Mouse (Mus musculus) frontal cortex, postnatal 14 days (tissue): ENCODE measurements around the gene Acox2.
"Not testable (repeated sequence)": the region's sequence is repeated elsewhere in the genome, so short reads cannot be mapped to it uniquely, and the experiment has no call there.

Experiments
- DNase-seq, 2 experiments: peaks; one replicate each; pipeline ENCODE4 v3.0.0; 2022; ENCODE audit warnings: low spot score in 2 of 2

The Acox2 gene

DNA sequence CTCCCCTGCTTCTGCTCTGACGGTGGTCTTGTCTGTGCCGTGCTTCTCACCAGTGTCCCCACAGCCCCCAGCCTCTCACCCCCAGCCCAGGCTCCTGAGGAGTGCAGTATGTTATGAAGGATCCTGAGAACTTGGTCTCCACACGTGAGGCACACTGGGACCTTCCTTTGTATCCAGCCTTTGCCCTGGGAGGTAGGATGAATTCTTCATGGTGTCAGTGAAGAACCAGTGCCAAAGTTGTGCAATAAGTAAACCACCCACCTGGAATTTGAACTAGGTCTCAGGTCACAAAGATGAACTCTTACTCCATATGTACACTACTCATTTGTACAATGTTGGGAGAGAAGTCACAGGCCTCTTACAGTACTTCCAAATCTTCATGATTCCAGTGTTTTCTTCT, at the start of gene Acox2:
TSS of gene Acox2 (minus strand) at position 188 of the 400 bp plus-strand sequence.
- no peak for DNase-seq

GRCm38 (mm10) chr14:8308650-8309049, 49.5 kb upstream of the Acox2 start:
- no peak for DNase-seq

- no peak for DNase-seq
Measured at GRCm38 (mm10) chr14:8306884-8307283, 47.7 kb upstream of the Acox2 start.

DNA sequence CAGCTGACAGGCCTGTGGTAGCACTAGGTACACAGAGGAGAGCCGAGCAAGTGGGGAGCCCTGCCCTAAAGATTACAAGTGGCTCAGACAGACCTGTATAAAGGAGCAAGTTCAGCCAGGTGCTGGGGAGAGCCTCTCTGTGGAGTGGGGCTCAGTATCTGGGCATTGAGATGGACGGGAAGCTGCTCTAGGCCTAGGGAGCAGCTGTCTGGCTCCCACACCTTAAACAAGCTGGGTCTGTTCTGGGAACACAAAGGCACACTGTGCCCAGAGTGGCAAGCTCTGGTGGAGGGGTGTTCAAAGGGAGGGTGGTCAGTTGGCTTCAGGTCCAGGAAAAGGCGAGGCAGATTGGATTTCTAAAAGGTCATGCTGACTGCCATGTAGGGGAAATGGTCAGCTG, 45.9 kb upstream of the Acox2 start:
- DNase-seq = no peak

GRCm38 (mm10) chr14:8304082-8304481, 44.9 kb upstream of the Acox2 start:
- no peak for DNase-seq

- no peak for DNase-seq
Measured at GRCm38 (mm10) chr14:8302687-8303086, 43.5 kb upstream of the Acox2 start.

DNA sequence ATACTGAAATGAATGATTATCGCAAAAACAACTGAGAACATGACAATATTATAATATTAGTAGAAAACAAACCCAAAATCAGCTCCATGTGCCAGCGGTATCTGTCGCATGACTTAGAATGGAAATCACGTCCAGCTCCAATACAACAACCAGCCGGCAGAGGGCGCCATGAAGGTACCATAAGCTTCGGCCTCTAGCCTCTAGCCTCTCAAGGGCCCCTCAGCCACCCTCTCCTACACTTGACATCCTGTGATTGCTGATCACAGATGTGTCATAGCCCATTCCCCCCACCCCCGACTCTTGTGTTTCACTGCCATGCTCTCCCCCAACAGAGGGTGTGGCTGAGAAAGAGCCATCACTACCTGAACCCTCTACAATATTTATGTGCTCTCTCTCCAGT, 41.1 kb upstream of the Acox2 start:
- DNase-seq = no peak

GRCm38 (mm10) chr14:8297889-8298293, 38.7 kb upstream of the Acox2 start:
- DNase-seq = no peak

DNA sequence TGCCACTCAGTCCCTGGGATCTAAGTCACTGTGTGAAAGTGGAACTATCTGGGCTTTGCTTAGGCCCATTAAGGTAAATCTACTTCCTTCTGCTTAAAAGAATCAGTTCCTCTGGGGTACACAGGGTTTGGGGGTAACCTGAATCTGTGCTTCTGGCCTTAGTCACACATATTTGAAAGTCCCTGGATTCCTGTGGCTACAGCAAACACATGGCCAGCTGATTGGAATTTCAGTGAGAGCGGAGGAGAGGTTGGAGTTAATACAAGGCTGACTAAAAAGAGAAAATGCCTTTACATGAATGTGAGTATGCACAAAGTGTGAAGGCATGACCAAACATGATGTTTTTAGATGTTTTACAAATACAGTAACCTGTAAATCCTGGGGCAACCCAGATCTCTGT, 35.1 kb upstream of the Acox2 start:
- DNase-seq = no peak

DNA sequence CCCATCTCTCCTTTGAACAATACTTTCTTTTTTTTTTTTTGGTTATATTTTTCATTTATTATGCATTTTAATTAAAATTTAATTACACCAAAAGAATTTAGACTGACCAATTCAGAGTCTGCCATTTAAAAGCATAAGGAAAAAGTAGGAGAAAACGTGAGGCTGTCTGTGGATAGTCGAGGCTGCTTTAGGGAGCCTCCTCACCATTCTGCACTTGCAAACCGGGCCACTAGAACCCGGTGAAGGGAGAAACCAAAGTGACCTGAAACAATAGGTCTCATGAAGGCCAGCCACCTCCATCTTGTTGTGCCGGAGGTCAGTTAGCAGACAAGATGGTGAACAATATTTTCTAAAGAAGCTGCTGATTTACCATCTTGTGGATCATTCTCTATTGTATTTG, 27.4 kb upstream of the Acox2 start:
- DNase-seq = not testable (repeated sequence)

DNA sequence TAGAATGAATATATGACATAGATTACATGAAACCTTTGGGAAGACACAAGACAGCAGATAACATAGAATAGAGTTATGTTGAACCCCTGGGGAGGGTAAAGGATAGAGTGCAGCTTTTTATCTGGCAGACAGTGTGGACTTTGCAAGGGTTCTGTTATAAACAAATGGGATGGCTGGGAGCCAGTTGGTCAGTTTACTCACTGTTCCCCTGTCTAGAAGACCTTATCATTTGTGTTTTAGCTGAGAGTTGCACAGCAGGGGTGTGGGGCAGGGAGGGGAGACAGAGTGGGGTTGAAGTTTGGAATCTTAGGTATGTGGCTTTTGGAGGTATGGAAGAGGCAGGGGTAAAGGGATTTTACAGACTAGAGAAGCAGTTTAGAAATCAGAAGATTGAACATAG, 24.6 kb upstream of the Acox2 start:
- no peak for DNase-seq

DNA sequence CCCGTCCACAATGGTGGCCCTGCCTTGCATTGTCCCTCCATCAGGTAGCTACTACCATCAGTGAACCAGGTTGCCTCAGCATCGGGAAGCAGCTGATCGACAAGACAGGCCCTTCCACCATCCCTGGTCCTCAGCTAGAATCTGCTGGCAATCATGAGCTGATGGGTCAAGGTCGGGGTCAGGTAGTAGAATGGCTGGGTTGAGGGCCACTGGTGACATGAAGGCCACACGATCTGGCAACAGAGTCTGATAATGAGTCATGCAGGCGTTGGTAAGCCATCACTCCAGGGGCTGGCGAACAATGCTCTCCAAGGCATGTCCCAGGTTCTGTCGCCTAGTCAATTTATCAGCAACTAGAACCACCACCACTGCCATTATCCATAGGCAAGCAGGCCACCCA, 12.1 kb upstream of the Acox2 start:
- DNase-seq = not testable (repeated sequence)

DNA sequence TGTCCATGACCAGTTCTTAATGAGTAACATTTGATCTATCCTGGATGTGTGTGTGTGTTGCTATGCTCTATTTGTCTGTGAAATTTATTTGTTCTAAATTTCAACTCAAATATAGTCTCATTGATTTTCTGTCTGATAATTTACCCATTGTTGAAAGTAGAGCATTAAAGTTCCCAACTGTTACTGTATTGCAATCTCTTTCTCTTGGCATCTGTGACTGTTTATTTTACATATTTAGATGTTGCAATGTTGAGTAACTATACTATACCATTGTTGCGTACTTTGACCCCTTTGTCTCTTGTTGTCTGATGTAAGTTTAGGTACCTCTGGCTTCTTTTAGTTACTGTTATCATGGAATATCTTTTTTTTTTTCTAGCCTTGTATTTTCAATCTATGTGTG, 5.2 kb upstream of the Acox2 start:
- no peak for DNase-seq

DNA sequence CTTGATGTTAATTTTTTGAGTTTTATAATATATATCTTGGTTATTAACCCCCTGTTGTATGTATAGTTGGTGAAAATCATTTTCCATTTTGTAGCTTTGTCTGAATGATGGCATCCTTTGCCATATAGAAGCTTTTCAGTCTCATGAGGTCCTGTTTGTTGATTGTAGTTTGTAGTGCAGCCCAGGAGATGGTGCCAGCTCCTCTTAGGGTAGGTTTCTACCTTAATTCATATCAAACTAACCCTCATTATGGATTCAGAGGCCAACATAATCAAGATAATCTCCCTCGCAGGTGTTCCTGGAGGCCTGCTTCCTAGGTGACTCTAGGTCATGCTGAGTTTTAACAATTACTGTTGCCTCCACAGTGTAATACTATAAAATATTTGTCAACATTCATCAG, 3.1 kb upstream of the Acox2 start:
- no peak for DNase-seq

DNA sequence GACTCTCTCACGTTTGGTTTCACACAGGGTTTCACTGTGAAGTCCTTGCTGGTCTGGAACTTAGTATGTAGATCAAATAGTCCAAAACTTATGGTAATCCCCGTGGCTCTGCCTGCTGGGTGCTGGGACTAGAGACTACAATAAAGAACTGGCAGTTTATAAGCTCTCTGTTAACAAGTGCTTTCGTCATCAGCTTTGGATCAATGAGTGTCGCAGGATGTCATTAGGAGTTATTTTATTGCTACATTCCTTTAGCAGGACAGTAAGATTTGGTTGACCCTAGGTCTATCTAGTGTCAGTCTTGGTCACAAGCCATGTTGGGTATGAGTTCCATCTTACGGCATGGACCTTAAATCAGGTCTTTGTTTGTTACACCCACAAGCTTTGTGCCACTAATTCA, 1.1 kb upstream of the Acox2 start:
- DNase-seq = no peak

- DNase-seq = no peak
Measured at GRCm38 (mm10) chr14:8258752-8259151, 401 bp downstream of the Acox2 start.

- DNase-seq = no peak
Measured at GRCm38 (mm10) chr14:8258335-8258627, 872 bp downstream of the Acox2 start.

GRCm38 (mm10) chr14:8257521-8258334, 1.4 kb downstream of the Acox2 start:
- no peak for DNase-seq

- no peak for DNase-seq
Measured at GRCm38 (mm10) chr14:8256881-8257280, 2.3 kb downstream of the Acox2 start.

DNA sequence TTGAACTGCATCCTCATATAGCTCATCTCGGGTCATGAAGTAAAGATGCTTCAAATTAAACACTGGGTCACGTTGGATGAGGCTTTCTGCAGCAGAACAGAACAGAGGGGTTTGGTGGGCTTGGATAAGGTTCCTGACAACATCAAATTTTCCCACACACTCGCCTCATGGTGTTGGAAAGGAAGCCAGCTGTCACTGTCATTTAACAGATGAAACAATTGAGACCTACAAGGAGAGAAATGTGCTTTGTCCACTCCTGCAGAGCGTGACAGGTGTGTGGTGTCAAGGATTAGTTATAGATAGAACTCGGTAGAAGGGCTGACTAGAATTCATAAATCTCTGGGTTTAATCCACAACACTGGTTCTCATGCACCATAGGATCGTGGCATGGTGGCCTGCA, 3.1 kb downstream of the Acox2 start:
- no peak for DNase-seq

DNA sequence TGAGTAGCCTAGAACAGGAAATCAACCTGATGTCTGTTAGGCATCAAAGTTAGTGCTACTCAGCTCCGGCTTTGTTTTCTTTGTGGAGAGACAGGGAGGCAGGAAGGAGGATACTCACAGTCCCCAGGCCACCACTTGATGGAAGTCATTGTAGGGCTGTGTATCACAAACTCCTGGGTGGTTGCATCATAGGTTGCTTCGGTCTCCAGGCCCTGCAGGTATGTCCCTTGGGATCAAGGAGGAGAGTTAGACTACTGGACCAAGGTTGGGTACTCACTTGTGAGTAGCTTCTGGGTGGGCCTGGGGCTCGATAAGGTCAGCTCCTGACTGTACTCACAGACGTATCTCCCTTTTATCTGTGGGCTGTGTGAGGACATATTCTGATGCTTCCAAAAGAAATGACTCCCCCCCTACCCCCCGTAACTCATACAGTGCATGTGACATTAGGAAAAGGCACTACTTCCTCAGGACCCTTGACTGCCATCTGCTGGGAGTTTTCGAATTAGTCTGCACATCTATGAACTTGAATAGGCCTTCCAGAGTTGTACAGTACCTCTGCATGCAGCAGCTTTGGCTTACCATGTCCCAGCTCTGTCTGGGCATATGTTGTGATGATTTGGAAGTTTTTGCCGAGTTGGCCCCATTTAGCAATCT, 4.0 kb downstream of the Acox2 start:
- DNase-seq = peak; percentile 28 to 59

- DNase-seq = no peak
Measured at GRCm38 (mm10) chr14:8251330-8251885, 7.7 kb downstream of the Acox2 start.

DNA sequence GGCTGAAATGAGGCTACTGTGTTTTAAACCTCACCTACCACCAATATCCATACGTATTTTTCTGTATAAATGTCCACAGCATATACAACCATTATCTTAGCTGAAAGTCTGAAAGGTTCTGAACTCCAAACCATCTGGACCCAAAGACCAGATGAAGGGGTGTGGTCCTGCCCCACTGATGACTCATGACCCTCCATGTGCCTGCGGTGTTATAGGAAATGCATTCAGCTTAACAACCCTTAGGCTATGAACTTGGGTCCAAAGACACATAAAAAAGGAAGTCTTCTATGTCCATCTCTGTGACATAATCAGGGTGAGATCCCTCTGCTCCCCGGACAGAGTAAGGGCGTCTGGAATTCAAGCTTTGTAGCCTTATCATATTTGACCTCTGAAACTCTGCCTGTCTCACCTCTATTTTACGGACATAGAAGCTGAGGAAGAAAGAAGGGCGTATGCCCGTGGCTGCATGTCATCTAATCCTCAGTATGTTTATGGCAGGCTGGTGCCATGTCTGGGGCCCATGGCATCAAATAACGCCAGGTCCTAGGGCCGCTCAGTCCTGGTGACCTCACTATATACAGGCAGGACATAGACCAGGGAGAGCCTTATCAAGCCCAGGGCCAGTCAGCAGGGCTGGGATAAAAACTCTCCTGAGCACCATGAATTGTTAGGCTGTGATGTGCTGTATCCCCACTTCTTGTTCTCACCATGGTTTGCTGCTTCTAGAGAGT, 8.8 kb downstream of the Acox2 start:
- DNase-seq = no peak
